Mouse (Mus musculus): ENCODE data around the gene Zfp963.

DNA sequence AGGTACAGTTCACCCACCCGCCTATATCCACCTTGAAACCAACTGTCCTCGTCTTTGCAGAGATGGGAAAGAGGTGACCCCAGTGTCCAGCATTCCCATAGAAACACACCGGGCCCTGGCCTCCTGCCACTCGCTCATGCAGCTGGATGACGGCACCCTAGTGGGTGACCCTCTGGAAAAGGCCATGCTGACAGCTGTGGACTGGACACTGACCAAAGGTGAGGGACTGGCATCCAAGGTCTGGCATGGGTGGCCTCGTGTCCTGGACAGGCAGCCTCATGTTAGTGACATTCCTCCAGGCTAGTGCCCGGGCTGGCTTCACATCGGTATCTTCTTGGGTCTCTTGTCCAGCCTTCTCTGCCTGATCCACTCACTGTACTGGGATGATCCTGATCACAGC lies 49.5 kb upstream of the Zfp963 start:
- no peak for TF ChIP-seq CTCF (IDR thresholded peaks at IDR 0.05; ENCODE audit: extremely low read depth, insufficient read depth, insufficient read length, insufficient replicate concordance)
- no peak for TF ChIP-seq POLR2A (IDR thresholded peaks at IDR 0.05; ENCODE audit: low read depth, low read length)

Measured in spleen, adult 2 months (tissue).